Mouse (Mus musculus) bone marrow macrophage, adult 2 months (primary cell): Measurements from ENCODE around the gene St7.

Experiments
- CTCF ChIP-seq: IDR thresholded peaks from 2 replicates; pipeline ENCODE4 v1.5.1; 2012; ENCODE audit warnings: low read depth, mild to moderate bottlenecking, low read length, moderate library complexity
- POLR2A ChIP-seq: IDR thresholded peaks from 2 replicates; pipeline ENCODE4 v1.6.1; 2012; ENCODE audit warnings: mild to moderate bottlenecking, low read depth, low read length, borderline replicate concordance

GRCm38 (mm10) chr6:17914300-17914699 is 221.6 kb downstream of the St7 start:
- no peak for TF ChIP-seq POLR2A
- TF ChIP-seq CTCF: no peak
